Mouse (Mus musculus) embryonic fibroblast, embryonic 13.5 days (primary cell): ENCODE results near the gene Sos2.

Experiments
- CTCF ChIP-seq: IDR thresholded peaks from 2 replicates; pipeline ENCODE4 v1.5.1; 2011; ENCODE audit warnings: mild to moderate bottlenecking, control low read depth, low read length, moderate library complexity, borderline replicate concordance; ENCODE audit not compliant: insufficient read depth
- POLR2A ChIP-seq: IDR thresholded peaks from 2 replicates; pipeline ENCODE4 v1.6.1; 2011; ENCODE audit warnings: low read depth, mild to moderate bottlenecking, control low read depth, low read length, moderate library complexity

DNA sequence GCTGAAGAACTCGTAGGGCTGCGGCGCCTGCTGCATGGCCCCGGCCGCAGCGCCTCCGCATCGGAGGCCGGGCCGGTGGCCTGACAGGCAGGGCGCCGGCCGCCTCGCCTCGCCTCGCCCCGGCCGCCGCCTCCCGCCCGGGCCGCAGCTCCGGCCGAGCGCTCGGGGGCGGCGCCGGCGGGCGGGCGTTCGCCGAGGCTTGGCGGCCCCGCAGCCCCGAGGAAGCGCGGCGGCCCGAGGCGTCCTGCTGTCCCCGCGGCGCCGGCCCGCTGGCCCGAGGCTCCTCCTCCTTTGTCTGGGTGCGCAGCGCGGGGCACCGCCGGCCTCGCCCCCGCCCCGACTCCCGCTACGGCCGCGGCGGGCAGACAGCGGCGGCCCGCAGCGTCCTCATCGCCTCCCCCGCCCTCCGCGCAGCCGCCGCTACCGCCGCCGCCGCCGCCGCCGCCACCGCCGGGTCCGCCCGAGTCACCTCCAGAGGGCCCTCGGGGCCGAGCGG is at the start of gene Sos2:
- TF ChIP-seq CTCF, result no peak
- no peak for TF ChIP-seq POLR2A
